Mouse (Mus musculus) MEL (cell line): Measurements from ENCODE around the gene Tyw3.

Experiments
- CHD1 ChIP-seq: IDR thresholded peaks from 2 replicates; pipeline ENCODE4 v1.6.1; 2012; ENCODE audit warnings: low read depth, mild to moderate bottlenecking, inconsistent platforms, low read length, improper control_type of control experiment
- CTCF ChIP-seq, 3 experiments: IDR thresholded peaks in 2 of 3; conservative IDR thresholded peaks in 1 of 3; 2 replicates each; pipeline ENCODE4 v1.5.1; 2011 to 2012; ENCODE audit warnings: low read length in 3 of 3, low read depth in 2 of 3, mild to moderate bottlenecking in 2 of 3, improper control_type of control experiment in 1 of 3, inconsistent platforms in 1 of 3, mixed read lengths in 1 of 3, moderate library complexity in 1 of 3; ENCODE audit not compliant: control insufficient read depth in 1 of 3, insufficient read depth in 1 of 3, poor library complexity in 1 of 3, severe bottlenecking in 1 of 3
- ELF1 ChIP-seq: IDR thresholded peaks from 2 replicates; pipeline ENCODE4 v1.6.1; 2014; ENCODE audit warnings: low read depth, mild to moderate bottlenecking, inconsistent platforms, low read length, improper control_type of control experiment, moderate library complexity
- GABPA ChIP-seq: IDR thresholded peaks from 2 replicates; pipeline ENCODE4 v1.6.1; 2012; ENCODE audit warnings: low read depth, mild to moderate bottlenecking, inconsistent platforms, low read length, improper control_type of control experiment, moderate library complexity
- JUND ChIP-seq: IDR thresholded peaks from 2 replicates; pipeline ENCODE4 v1.6.1; 2011; ENCODE audit warnings: low read depth, mild to moderate bottlenecking, improper control_type of control experiment, low read length
- NELFE ChIP-seq: IDR thresholded peaks from 2 replicates; pipeline ENCODE4 v1.6.1; 2011; ENCODE audit warnings: low read depth, low read length, improper control_type of control experiment
- RAD21 ChIP-seq: IDR thresholded peaks from 2 replicates; pipeline ENCODE4 v1.6.1; 2011; ENCODE audit warnings: mild to moderate bottlenecking, low read depth, low read length, improper control_type of control experiment
- SIN3A ChIP-seq: IDR thresholded peaks from 2 replicates; pipeline ENCODE4 v1.6.1; 2012; ENCODE audit warnings: low read length, improper control_type of control experiment, inconsistent platforms
- USF2 ChIP-seq, 2 experiments: IDR thresholded peaks; 2 replicates each; pipeline ENCODE4 v1.6.1; 2011 to 2012; ENCODE audit warnings: improper control_type of control experiment in 2 of 2, low read length in 2 of 2, borderline replicate concordance in 1 of 2, inconsistent platforms in 1 of 2, low read depth in 1 of 2, mild to moderate bottlenecking in 1 of 2; ENCODE audit not compliant: insufficient read depth in 1 of 2

DNA sequence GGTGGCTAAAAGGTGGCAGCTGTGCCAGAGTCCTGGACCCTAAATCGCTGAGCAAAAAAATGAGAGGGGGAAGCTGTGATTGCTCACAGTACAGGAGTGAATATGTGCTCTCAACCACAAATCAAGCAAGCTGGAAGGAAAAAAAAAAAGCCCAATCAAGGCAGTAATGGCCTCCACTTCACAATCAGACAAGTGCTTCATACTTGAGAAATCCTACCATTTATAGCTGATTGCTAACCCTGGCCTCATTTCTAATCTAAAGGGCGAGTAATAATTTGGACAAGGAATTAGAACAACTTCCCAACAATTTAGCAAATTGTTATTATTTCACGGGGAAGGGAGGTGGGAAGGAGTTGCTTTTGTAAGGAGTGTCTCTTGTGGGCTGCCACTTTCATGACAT lies 31.5 kb downstream of the Tyw3 start:
- TF ChIP-seq CTCF (IDR thresholded peaks at IDR 0.05 in 2 of 3, conservative IDR thresholded peaks at IDR 0.05 in 1 of 3; ENCODE audit: control insufficient read depth in 1 of 3, insufficient read depth in 1 of 3, low read depth in 2 of 3, low read length in 3 of 3, poor library complexity in 1 of 3, severe bottlenecking in 1 of 3) (no peak), NELFE (no peak), JUND (no peak), GABPA (no peak), USF2 (IDR thresholded peaks at IDR 0.05; ENCODE audit: borderline replicate concordance in 1 of 2, insufficient read depth in 1 of 2, low read depth in 1 of 2, low read length in 2 of 2) (no peak), ELF1 (no peak), RAD21 (no peak), CHD1 (no peak), SIN3A (no peak)
